Mouse (Mus musculus) frontal cortex, postnatal 25 days (tissue): Measurements from ENCODE around the gene Tsr2.

ENCODE experiments used
- DNase-seq, 2 experiments: peaks; one replicate each; pipeline ENCODE4 v3.0.0; 2022; ENCODE audit warnings: low spot score in 2 of 2

Tsr2 gene

DNA sequence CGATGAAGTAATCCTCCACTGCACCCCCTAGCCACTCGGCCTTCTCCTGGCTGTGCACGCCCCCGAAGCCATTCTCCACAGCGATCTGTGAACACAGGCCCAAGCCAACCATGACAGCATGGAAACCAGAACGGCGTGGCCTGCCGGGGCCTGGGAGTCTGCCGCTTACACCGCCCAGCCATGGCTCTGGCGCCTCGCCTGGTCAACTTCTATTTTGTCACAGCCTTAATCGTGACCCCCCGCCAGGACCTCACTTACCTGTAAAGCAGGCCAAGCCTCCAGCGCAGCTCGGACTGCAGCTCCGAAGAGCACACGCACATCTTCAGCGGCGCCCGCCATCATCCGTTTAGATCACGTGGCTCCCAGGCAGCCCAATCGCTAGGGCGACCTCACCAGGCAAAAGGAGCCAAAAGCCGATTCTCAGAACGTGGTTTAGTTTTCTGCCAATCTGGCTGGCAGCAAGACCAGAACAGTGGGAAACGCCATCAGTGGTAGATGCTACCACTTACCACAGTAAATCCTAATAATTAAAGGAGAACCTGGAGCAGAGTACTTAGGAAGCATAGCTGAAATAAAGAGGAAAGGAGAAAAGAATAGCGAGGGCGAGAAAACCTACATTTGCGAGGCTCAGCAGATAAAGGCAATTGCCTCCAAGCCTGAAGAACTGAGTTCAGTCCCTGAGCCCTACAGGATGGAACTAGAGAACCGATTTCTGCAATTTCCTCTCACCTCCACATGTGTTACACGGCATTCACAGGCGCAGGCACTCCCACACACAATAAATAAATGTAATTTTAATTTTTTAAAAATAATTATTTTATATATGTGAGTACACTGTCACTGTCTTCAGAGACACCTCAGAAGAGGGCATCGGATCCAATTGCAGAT lies at the start of gene Tsr2:
TSS of gene Tsr2 (minus strand) at position 373 of the 888 bp plus-strand sequence.
- DNase-seq: peak; percentile 42 to 64

DNA sequence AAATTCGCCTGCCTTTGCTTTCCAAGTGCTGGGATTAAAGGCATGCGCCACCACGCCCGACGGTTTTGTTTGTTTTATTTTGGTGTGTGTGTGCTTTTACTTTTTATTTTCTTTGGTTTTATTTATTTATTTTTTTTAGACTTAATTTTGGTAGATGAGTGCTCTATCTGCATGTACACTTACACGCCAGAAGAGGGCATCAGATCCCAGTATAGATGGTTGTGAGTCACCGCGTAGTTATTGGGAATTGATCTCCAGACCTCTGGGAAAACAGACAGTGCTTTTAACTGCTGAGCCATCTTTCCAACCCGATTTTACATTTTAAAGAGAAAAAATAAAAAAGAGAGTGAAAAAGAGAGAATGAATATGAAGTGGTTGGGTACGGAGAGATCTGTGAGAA lies 36.4 kb upstream of the Tsr2 start:
- DNase-seq: no peak

- DNase-seq: no peak
Measured at GRCm38 (mm10) chrX:151130493-151130892, 34.1 kb upstream of the Tsr2 start.

GRCm38 (mm10) chrX:151123933-151124332 lies 27.6 kb upstream of the Tsr2 start:
- no peak for DNase-seq

DNA sequence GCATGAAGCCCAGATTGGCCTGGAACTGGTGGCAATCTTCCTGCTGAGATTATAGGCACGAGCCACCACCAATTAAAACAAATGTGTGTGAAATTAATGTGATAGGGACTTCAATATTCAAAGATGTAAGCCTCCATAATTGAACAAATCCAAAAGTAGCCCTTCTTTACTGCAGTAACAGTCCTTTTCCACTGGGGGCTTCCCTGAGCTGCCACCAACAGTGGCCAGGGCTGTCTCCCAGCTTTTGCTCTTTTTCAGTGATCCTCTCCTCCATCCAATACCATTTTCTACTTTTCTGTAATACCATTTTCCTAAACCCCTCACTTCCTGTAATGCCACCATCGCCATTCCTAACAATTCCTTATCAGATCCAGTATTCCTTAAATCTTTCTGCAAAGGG lies 21.1 kb upstream of the Tsr2 start:
- no peak for DNase-seq

DNA sequence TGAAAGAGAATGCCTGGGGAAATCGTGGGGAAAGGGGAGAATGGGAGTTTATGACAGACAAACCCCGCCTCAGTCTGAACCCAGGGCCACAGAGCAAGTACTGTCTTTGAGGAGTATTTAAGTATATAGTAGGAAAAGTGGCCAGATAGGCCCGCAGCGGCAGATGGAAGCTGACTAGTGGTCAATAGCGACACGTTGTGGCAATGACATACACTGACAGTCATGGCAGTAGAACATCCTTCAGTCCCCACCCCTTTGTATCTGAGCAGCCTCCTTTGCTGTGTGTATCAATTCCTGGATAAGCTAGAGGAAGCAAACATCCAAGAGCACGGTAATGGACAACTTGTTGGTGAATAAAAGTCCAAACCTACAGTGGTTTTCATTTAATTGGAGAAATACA lies 20.5 kb upstream of the Tsr2 start:
- no peak for DNase-seq

GRCm38 (mm10) chrX:151107301-151108067 lies 11.1 kb upstream of the Tsr2 start:
- no peak for DNase-seq

DNA sequence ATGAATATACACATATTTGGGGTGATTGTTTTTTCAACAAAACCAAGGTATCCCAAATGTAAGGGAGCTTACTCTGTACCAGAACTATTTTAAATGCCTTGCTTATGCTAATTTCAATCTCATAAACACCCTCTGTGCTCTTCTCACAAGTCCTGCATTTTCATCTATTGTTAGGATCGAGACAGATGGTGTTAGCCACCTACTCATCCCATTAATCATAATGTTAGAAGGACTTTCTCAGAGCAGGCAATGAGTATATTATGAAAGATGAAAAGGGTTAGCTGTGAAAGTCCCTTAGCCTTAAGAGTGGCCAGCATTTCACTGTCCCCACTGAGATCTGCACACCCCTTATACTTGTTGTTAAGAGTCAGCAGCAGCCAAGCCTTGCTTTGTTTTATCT lies 8.9 kb downstream of the Tsr2 start:
- DNase-seq: no peak

DNA sequence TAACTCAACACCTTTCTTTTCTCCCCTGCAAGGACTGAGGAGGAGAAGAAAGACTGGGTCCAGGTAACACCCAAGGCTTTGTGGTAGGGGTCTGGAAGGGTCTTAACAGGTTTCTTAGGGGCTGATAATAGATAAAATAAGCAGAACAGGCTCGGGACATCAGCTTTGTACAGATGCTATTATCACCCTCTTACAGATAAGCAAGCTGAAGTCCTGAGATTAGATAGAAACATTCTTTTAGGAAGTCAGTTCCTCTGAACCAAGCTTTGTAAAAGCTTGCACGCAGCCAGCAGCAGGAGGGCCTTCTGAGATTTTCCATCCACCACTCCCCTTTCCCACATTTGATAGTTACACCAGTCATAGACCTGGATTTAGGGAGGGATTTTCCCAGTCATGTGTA lies 10.7 kb downstream of the Tsr2 start:
- no peak for DNase-seq

DNA sequence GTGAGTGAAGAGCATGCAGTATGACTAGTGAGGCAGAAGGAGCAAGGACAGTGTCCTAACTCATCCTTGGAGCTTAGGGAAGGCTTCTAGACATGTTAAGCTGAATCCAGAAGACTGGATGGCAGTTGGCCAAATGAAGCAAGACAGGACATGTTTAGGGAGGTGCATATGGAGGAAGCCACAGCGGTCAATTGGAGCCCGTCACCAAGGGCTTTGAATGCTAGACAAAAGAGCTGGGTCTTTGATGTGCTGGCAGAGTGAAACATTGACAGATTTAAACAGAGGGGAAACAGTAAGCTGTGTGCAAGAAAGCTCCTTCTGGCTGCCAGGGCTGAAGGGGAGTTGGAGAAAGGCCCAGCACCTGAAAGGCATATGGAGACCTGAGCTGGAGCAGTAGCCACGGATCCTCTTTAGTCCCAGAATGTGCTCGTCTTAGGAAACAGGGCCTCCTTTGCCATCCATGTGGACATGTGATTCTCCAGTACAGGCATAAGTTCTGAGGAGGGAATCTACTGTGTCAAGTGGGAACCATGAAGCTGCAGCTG lies 19.3 kb downstream of the Tsr2 start:
- DNase-seq: no peak

DNA sequence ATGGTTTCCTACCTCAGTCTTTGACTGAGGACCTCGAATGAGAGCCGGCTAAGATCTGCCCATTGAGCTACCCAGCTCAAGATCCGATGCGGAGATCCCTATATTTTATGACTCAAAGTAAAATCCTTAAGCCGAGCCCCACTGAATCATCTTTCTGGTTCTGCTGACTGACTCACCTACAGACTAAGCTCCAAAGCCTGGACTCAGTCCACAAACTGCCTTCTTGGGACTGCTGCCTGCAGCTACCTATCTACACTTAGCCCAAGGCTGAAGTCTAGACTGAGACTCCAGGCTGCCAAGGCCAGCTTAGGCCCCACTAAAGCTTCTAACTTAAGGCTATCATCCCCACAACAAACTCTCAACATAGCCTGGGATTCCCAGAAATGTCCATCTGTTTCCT lies 20.3 kb downstream of the Tsr2 start:
- no peak for DNase-seq

GRCm38 (mm10) chrX:151067876-151068275 lies 28.5 kb downstream of the Tsr2 start:
- no peak for DNase-seq

- DNase-seq: no peak
Measured at GRCm38 (mm10) chrX:151066071-151066666, 30.2 kb downstream of the Tsr2 start.

DNA sequence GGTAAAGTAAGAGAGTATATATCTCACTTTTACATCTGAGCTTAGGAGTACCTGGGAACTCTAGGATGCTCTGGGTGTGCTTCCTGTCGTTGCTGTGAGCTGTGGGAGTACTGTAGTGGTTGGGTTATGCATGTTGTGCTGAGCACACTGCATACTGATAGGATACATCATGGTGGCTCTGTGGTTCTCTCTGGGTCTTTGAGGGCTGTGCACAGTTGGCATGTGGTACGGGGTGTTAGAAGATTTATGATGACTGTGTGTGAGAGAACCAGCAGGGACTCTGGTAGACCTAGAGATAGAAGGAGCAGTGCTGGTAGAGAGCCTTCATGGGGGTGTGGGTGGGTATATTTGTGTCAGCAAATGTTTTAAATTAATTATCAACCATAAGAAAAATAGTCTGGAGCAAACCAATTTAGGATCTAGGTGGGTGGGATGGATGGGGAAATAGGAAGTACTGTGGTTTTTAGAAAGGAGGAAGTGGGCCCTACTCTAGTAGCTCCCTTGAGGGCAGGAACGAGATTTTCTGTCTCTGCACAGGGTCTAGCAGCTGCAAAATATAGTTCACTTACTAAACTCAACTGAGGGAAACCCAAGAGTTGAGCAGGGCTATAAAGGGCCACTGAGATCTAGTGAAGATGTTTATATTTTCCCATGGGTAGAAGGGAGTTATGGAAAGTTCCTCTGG lies 34.6 kb downstream of the Tsr2 start:
- no peak for DNase-seq

DNA sequence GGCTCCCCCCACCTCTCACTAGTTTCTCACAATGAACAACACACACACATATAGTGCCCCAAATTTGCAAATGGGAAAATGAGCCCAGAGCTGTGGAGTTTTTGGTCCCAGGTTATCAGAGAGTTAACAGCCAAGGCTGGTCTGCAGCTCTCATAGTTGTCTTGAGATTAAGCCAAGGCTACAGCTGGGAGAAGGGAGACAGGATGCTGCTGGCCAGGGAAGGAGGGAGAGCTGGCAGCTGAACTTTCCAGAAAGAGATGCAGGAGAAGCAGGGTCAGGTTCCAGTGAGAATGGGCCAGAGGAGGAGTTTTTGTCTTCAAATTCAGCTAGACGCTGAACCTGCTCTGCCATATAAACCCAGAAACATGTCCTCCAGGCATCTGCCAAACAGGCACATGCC lies 37.0 kb downstream of the Tsr2 start:
- no peak for DNase-seq

- no peak for DNase-seq
Measured at GRCm38 (mm10) chrX:151055559-151055958, 40.8 kb downstream of the Tsr2 start.

DNA sequence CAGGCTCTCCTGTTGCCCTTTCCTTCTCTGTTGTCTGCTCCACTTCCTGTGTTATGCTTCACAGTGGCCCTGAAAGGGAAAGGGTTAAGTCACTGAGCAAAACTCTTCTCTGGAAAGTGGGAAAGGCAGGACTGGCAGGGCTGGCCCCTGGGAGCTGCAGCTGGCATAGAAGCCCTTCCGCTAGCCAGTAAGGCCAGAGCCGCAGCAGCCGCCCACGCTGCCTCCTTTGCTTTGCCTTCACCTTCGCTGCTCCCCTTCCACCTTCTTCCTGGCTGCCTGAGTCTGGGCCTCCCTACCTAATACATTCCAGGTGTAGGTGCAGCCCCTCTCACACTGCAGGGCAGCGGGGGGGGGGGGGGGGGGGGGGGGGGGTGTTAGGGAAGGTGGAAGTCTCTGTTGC lies 41.9 kb downstream of the Tsr2 start:
- no peak for DNase-seq

GRCm38 (mm10) chrX:151050337-151050736 lies 46.0 kb downstream of the Tsr2 start:
- DNase-seq: peak; percentile 14 to 30

DNA sequence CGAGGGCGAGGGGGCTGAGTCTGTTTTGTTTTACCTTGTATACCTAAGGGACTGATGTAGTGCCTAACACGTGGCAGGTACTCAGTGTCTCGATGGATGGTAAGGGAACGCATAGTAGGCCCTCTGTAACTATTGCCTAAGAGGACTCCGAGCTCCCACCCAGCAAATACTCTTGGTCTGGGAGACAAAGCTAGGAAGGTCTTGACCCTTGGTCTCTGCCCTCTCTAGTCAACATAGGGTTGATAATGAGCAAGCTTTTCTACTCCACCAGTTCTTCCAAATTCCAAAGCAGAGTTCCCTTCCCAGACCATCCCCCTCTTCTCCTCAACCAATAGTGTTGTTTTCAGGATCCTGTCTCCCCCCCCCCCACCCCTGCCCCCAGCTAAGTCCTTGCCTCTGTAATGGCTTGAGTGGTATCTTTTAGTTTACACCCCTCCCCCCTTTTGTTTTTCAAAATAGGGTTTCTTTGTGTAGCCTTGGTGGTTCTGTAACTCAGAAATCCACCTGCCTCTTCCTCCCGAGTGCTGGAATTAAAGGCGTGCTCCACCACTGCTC lies 46.6 kb downstream of the Tsr2 start:
- DNase-seq: no peak

DNA sequence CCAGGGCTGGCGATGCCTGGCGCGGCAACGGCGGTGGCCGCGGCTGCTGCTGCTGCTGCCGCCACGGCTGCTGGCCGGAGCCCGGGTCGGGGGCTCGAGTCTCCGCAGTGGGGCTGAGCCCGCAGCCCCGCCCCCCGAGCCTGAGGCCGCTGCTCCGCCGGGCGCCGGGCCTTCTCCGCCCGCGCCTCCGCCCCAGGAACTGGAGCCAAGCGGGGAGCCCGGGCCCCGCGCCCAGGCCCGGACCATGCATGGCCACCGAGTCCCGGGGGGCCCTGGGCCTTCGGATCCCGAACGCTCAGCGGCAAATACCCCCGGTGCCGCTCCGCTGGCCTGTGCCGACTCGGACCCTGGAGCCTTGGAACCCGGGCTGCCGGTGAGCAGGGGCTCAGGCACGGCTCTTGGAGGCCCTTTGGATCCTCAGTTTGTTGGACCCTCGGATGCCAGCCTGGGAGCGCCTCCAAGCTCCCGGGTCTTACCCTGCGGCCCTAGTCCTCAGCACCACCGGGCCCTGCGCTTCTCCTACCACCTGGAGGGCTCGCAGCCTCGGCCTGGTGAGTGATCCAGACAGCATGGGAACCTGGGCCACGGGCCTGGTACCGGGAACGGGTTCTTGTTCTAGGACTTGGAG lies 48.8 kb downstream of the Tsr2 start:
- peak in 1 of 2 experiments; percentile 6 for DNase-seq
